Mouse (Mus musculus): Measurements from ENCODE around the gene Pole3. TPM values are rescaled to one million over a fixed set of nuclear protein-coding genes. Genes with fewer than 3 reads are reported as not detected.

The Pole3 gene
- polyA plus RNA-seq, 1 experiment from 2014 or later: 116 TPM

DNA sequence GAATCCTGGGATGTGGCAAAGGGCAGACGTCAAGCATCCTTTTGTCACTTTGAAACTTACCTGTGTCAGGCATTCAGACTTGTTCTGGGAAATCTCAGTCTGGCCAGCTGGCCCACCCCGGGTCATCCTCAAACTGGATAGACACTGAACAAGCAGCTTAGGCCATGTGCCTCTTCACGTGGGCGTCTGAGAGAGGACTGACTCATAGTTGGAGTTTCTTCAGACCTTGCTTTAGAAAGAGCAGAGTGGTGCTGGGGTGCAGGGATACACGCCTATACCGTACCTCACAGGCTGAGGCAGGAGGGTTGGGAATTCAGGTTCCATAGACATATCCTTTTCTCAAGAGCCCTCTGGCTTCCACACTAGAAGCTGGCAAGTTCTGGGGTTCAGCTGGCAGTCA is 18.9 kb upstream of the Pole3 start:
- H3K9me3 ChIP-seq (replicated peaks): no peaks in the 10 kb centered on the region
- DNase-seq (ENCODE audit: low spot score): no peak
- WGBS: 85% methylated on average over 6 of the region's 6 CpGs

DNA sequence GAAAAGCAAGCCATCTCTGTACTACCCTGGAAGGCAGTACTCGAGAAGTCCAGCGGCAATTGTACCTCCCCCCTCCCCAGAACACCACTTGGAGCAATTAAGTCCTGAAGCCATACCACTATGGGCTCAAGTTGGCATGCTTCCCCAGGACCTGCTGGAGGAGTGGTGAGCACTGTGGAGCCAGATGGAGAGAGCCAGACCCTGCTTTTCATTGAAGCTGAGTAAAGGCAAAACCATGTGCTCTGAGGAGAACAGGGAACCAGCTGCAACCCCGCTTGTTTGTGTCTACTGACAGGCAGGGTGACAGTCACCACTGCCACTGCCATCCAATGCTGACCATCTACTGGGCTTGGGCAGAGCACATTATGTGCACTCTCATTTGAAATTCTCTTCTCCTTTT is 16.9 kb upstream of the Pole3 start:
- 66% methylated on average over 3 of the region's 3 CpGs for WGBS
- DNase-seq (ENCODE audit: low spot score): no peak
- H3K27me3 ChIP-seq (ENCODE audit: low read depth, poor library complexity, severe bottlenecking): no peaks in the 10 kb centered on the region
- H3K4me3 ChIP-seq: no peak overlapping the region
- H3K27ac ChIP-seq: no peak overlapping the region
- no peaks in the 10 kb centered on the region for H3K4me1 ChIP-seq
- H3K36me3 ChIP-seq: no peaks in the 10 kb centered on the region
- H3K9me3 ChIP-seq (replicated peaks): no peaks in the 10 kb centered on the region

More for the DNA sequence above, 18.9 kb upstream of the Pole3 start:
- H3K36me3 ChIP-seq: no peaks in the 10 kb centered on the region
- H3K27ac ChIP-seq: no peak overlapping the region
- H3K4me1 ChIP-seq: no peaks in the 10 kb centered on the region
- no peak overlapping the region for H3K4me3 ChIP-seq
- H3K27me3 ChIP-seq (ENCODE audit: low read depth, poor library complexity, severe bottlenecking): no peaks in the 10 kb centered on the region

DNA sequence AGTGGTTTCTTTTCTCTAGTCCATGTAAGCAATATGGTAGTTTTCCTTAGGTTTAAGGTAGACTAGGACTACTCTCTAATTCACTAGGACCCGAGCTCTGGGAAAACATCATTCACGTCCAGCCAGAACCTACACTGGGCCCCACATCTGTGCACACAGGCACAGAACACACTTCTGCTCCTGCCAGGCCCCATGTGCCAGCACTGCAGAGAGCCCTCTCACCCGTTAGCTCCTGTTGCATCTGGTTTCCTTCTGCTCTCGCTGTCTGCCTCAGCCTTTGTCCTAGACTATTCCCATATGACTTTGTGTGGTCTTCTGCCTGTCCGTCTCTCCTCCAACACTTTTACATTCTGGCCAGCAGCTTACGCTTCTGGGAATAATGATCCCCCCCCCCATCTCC is 8.9 kb upstream of the Pole3 start:
- Histone ChIP-seq H3K27ac (no peak overlapping the region; the same call in 1 of the 2 replicates), H3K4me3 (no peak overlapping the region), H3K9me3 (replicated peaks) (no peaks in the 10 kb centered on the region), H3K4me1 (no peaks in the 10 kb centered on the region), H3K36me3 (no peaks in the 10 kb centered on the region), H3K27me3 (ENCODE audit: low read depth, poor library complexity, severe bottlenecking) (no peaks in the 10 kb centered on the region)
- 76% methylated on average over 6 of the region's 6 CpGs for WGBS
- no peak for DNase-seq (ENCODE audit: low spot score)

DNA sequence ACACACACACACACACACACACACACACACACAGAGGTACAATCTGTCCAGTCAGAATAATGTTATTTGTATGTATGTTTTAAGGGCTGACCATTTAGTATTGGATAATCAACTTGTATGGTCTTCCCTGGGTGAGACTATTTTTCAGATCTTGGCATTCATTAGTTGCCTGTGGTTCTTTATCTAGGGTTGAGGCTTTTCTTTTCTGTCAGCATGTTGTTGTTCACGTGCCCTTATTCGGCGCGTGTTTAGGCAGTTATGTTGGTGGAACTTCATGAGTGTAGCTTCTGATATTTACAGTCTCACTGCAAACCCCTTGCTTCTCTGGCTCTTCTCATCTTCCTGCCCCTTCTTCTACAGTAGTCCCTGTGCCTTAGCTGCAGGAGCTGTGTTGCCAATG is 2.8 kb upstream of the Pole3 start:
- no peak for DNase-seq (ENCODE audit: low spot score)
- Histone ChIP-seq H3K9me3 (replicated peaks) (no peaks in the 10 kb centered on the region), H3K4me1 (peaks cover 12% of the 10 kb centered on the region), H3K27ac (no peak overlapping the region), H3K4me3 (no peak overlapping the region), H3K36me3 (peaks cover 14% of the 10 kb centered on the region), H3K27me3 (ENCODE audit: low read depth, poor library complexity, severe bottlenecking) (no peaks in the 10 kb centered on the region)
- WGBS: 83% methylated on average over 4 of the region's 4 CpGs

DNA sequence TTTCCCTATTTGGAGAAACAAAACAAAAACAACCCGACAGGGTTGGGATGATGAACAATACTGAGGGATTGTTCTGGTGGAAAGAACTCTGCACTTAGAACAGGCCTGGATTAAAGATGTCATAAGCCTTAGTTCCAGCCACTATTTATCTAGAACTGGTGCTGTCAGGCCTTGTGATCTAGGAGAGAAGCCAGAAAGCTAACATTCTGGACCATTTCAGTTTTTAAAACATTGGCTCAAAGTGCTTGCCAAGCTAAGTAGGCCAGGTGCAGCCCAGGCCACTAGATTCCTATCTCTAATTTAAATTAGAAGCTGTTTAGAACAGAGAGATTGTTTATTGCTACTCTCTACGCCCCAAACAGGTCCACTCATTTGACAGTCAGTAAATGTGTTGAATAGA is 1.4 kb upstream of the Pole3 start:
- no peak overlapping the region for H3K4me3 ChIP-seq
- H3K27ac ChIP-seq: no peak overlapping the region
- no peaks in the 10 kb centered on the region for H3K9me3 ChIP-seq (replicated peaks)
- peaks cover 23% of the 10 kb centered on the region for H3K36me3 ChIP-seq
- peaks cover 12% of the 10 kb centered on the region for H3K4me1 ChIP-seq
- WGBS: 58% methylated on average over 2 of the region's 2 CpGs
- DNase-seq (ENCODE audit: low spot score): no peak
- no peaks in the 10 kb centered on the region for H3K27me3 ChIP-seq (ENCODE audit: low read depth, poor library complexity, severe bottlenecking)

DNA sequence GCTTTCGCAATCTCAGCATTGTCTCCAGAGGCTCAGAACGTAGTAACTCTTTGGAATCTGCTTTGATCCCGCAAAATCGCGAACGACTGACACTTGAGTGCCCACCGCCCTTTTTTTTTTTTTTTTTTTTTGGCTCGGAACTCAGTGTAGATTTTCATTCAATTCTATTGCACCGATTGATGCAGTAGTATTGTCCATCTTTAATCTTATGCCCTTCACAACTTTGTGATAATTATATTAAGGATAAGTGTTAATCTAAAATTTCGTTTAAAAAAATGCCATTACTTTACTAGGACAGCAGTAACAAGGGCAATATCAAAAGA is 582 bp upstream of the Pole3 start:
- H3K27ac ChIP-seq: peak overlapping the region; percentile 98
- H3K27me3 ChIP-seq (ENCODE audit: low read depth, poor library complexity, severe bottlenecking): no peaks in the 10 kb centered on the region
- peak overlapping the region; percentile 87 for H3K4me3 ChIP-seq
- no peak for DNase-seq (ENCODE audit: low spot score)
- WGBS: 2% methylated on average over 10 of the region's 10 CpGs
- H3K4me1 ChIP-seq: peaks cover 14% of the 10 kb centered on the region
- H3K36me3 ChIP-seq: peaks cover 23% of the 10 kb centered on the region
- H3K9me3 ChIP-seq (replicated peaks): no peaks in the 10 kb centered on the region

DNA sequence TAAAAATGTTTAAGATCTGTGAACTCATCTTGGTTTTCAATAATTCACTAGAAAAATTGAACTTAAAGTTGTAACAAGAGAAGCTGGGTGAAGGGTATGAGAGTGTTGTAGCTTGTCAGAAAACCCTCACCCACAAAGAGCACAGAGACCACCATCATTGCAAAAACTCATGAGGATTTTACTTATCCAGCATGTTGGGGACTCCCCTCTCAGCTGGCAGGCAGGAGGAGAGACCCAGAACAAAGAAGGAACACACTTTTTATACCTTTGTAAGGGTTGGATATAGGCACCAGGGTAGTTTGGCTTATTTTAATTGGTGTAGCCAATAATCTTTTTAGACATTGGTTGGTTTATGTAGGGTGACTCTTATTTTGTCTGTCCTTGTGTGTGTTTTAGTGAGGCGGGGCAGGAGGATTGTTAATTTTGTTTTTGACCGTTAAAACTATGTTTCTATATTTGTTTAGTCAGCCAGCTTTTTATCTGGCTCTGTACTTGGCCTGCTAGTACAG is 3.9 kb downstream of the Pole3 start:
- H3K36me3 ChIP-seq: peaks cover 23% of the 10 kb centered on the region
- no peaks in the 10 kb centered on the region for H3K27me3 ChIP-seq (ENCODE audit: low read depth, poor library complexity, severe bottlenecking)
- no peak for DNase-seq (ENCODE audit: low spot score)
- WGBS: 91% methylated on average over 2 of the region's 2 CpGs
- no peak overlapping the region for H3K4me3 ChIP-seq
- H3K27ac ChIP-seq: no peak overlapping the region
- H3K9me3 ChIP-seq (replicated peaks): no peaks in the 10 kb centered on the region
- H3K4me1 ChIP-seq: peaks cover 47% of the 10 kb centered on the region

DNA sequence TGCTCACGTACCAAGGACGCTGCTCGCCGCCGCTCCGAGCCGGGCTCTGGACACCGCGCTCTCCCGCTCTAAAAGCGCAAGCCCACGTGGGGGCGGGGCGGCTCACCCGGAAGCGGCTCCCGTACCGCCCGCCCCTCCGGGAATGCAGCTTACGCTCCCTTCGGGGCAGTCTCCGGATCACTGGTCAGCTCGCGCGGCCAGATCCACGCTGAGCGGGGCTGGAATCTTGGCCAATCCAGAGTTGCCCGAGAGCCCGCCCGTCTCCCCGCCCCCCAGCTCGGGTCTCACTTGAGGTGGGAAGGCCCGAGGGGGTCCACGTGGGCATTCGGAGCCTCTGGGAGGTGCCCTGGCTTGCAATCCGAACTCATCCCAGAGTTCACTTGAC is 5.0 kb downstream of the Pole3 start, which contains the start of gene Alad:
Gene Alad, minus strand, starts transcription at position 70 of the 385 bp plus-strand sequence.
- peak; percentile 88 for DNase-seq (ENCODE audit: low spot score)
- WGBS: under 1% methylated on average over 37 of the region's 37 CpGs
- H3K4me3 ChIP-seq: peak within 1 kb of the TSS; percentile 72
- no peaks in the 10 kb centered on the region for H3K27me3 ChIP-seq (ENCODE audit: low read depth, poor library complexity, severe bottlenecking)
- peaks cover 23% of the 10 kb centered on the region for H3K36me3 ChIP-seq
- peaks cover 53% of the 10 kb centered on the region for H3K4me1 ChIP-seq
- no peaks in the 10 kb centered on the region for H3K9me3 ChIP-seq (replicated peaks)
- peak within 1 kb of the TSS; percentile 88 for H3K27ac ChIP-seq

DNA sequence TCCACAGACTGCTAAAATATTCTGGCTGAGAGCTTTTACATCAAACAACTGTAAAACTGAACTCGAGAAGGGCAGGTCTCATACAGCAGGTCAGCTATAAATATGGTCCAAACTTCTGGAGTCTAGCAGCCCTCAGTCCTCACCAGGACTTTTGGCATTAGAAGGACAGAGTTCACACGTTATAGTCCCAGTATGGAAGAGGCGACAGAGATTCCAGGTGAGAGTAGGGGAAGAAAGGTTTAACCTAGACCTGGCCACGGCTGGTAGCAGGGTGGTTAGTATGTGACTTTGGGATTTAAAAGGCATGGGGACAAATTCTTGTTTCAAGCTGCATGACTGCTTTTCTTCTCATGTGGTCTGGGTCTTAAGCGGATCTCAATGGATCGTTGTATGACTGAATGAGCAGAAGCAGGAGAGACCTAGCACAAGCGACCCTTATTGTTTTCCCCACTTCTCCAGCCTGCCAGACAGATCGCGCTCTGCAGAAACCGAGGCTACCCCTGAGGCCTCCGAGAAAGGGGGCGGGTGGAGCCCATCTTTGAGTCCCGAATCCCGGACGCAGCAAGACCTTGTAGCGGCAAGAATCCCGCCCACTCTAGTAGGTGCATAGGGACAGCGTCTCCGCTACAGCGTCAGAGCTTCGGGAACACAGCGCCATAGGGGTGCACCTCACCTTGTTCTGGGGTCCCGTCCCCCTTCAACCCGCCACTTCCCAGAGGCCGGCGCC is 5.6 kb downstream of the Pole3 start:
- WGBS: 3% methylated on average over 26 of the region's 26 CpGs

DNA sequence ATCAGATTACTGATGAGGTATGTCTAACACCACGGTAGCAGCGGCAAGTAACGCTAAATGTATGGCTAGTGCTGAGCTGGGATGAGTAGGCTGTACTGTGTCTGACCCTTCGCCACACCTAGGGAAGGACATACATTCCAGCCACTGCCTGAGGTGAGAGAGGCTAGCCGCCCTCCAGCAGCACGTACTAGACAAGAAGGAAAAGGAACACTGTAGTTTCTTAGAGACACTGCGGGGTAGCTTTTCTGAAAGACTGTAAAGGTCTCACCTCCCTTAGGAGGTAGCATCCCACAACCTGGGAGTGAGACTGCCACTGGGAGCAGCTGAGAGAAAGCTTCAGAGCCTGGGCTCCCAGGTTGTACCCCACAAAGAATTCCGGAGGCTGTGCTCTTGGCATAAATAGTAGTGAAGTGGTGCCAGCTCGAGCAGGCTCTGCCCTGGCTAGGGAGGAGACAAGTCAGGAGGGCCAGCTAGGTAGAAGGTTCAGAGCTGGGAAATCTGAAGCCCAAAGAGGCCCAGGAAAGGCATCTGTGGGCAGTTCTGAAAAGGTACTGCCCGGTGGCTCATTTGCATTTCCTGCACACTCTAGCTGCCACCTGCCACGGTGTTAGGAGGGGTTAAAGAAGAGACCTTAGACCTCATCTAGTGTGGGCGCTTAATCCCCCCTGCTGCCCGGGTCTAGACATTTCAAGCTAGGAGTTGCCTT is 6.3 kb downstream of the Pole3 start:
- Histone ChIP-seq H3K27ac (peak overlapping the region; percentile 88; the same call in 1 of the 2 replicates), H3K4me3 (peak overlapping the region; percentile 72), H3K27me3 (ENCODE audit: low read depth, poor library complexity, severe bottlenecking) (no peaks in the 10 kb centered on the region), H3K9me3 (replicated peaks) (no peaks in the 10 kb centered on the region), H3K36me3 (peaks cover 25% of the 10 kb centered on the region), H3K4me1 (peaks cover 44% of the 10 kb centered on the region)
- no peak for DNase-seq (ENCODE audit: low spot score)
- WGBS: 50% methylated on average over 13 of the region's 13 CpGs

More for the DNA sequence above, 5.6 kb downstream of the Pole3 start:
- Histone ChIP-seq H3K27me3 (ENCODE audit: low read depth, poor library complexity, severe bottlenecking) (no peaks in the 10 kb centered on the region), H3K27ac (peak overlapping the region; percentile 88), H3K4me3 (peak overlapping the region; percentile 72), H3K4me1 (peaks cover 51% of the 10 kb centered on the region), H3K9me3 (replicated peaks) (no peaks in the 10 kb centered on the region), H3K36me3 (peaks cover 23% of the 10 kb centered on the region)
- peak; percentile 37 for DNase-seq (ENCODE audit: low spot score)

DNA sequence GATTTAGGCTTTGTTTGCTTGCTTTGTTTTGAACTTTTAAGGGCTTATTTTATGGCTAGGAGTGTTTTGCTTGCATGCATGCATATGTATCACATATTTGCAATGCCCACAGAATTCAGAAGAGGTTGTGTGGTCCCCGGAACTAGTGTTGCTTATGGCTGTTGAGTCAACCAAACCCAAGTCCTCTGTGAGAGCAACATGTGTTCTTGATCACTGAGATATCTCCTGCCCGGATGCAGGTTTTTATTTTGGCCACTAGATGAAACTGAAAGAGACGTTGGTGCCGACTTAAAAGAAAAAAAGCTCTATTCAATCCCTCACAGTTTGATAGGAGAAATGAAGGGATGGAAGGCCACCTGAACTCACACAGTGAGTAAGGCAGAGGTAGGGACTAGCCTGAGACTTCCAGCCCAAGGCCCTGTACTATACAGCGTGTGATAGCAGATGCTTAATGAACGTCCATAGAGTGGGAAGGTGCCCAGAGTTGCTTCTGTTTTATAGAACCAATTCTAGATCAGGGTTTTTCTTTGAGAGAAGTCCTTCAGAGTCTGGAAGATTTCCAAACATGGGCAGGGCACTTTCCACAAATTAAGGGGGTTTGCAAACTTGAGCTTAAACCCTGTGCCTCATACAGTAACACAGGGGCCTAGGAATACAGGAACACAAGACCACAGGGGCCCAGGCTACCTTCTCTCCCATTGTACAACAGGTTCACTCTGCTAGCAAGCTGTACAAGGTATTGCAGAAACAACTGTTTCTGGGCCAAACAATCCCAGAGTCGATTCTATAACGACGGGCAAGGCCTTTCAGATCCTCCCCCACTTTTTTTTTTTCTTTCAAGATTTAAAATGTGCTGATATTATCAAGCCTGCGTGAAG is 7.1 kb downstream of the Pole3 start:
- WGBS: 76% methylated on average over 10 of the region's 10 CpGs
- no peaks in the 10 kb centered on the region for H3K9me3 ChIP-seq (replicated peaks)
- no peak overlapping the region; the same call in 1 of the 2 replicates for H3K27ac ChIP-seq
- no peak for DNase-seq (ENCODE audit: low spot score)
- H3K4me3 ChIP-seq: peak overlapping the region; percentile 72; the same call in 1 of the 2 replicates
- H3K4me1 ChIP-seq: peaks cover 41% of the 10 kb centered on the region
- H3K36me3 ChIP-seq: peaks cover 25% of the 10 kb centered on the region
- H3K27me3 ChIP-seq (ENCODE audit: low read depth, poor library complexity, severe bottlenecking): no peaks in the 10 kb centered on the region

DNA sequence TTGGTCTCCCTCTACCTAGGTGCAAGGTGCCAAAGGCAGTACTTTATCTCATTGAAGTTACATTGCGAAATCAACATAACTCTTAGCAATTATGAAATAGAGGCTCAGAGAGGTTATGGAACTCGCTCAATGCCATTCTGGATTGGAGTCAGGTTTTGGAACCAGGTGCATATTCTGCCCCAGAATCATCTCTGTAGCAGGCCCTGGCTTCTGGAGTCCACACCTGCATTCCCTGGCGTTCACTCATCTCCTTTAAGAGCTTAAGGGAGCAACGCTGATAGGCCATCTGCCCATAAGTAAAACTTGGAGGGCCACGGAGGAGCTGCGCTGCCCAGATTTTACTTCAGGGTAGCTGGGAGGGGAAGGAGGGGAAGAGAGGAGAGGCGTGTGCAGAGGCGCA is 7.8 kb downstream of the Pole3 start:
- WGBS: 92% methylated on average over 8 of the region's 8 CpGs
- H3K27ac ChIP-seq: no peak overlapping the region
- H3K4me1 ChIP-seq: peaks cover 41% of the 10 kb centered on the region
- H3K4me3 ChIP-seq: no peak overlapping the region
- no peaks in the 10 kb centered on the region for H3K27me3 ChIP-seq (ENCODE audit: low read depth, poor library complexity, severe bottlenecking)
- no peaks in the 10 kb centered on the region for H3K9me3 ChIP-seq (replicated peaks)
- peaks cover 25% of the 10 kb centered on the region for H3K36me3 ChIP-seq
- no peak for DNase-seq (ENCODE audit: low spot score)
